Mouse (Mus musculus): Measurements from ENCODE around the gene Prap1. TPM values are rescaled to one million over a fixed set of nuclear protein-coding genes. Genes with fewer than 3 reads are reported as not detected.
A peak's percentile ranks its signal among the peaks of the same experiment; 100 is the strongest.

Gene Prap1
- polyA plus RNA-seq, 1 experiment = not detected

DNA sequence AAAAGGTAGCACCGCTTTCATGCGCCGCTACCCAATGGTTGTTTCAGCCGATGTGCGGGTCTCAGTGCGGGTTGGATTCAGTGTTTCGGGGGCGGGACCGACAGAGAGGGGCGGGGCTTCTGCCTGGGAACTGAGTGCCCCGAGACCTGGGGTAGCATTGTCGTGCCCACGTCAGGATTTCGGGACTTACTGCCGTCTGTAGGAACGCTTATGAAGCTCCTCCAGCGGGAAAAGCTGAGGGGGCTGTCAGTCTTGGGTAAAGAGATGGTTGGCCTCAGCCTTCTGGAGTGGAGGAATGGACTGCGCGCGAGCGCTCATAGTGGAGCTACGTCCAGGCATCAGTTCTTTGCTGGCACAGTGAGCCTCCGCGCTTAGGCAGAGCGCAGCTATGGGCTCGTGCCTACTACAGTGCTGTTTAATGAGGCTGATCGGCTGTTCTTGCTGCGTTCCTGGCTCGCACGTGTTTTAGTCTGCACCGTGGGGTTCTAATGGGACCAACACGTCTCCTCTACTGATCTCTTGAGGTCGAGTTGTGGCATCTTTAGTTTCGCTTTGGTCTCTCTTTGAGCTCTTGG is 44.0 kb upstream of the Prap1 start:
- no peaks in the 10 kb centered on the region for H3K79me2 ChIP-seq (ENCODE audit: control insufficient read depth, insufficient read depth)
- no peak overlapping the region for H3ac ChIP-seq (ENCODE audit: control insufficient read depth, insufficient read length)
- H3K27me3 ChIP-seq (ENCODE audit: control insufficient read depth, insufficient read depth, insufficient read length) = peaks cover 41% of the 10 kb centered on the region
- no peak for TF ChIP-seq TCF3 (IDR thresholded peaks at IDR 0.05; ENCODE audit: insufficient read length, low read depth)
- no peak for TF ChIP-seq CEBPB (IDR thresholded peaks at IDR 0.05; ENCODE audit: insufficient read depth, poor library complexity, severe bottlenecking)
- TF ChIP-seq MYOG (IDR thresholded peaks at IDR 0.05; ENCODE audit: control insufficient read depth in 1 of 3, insufficient read depth in 1 of 3, insufficient read length in 2 of 3, low read depth in 2 of 3) = no peak
- no peak for TF ChIP-seq POLR2AphosphoS2 (IDR thresholded peaks at IDR 0.05; ENCODE audit: insufficient read length, low read depth)
- no peak for TF ChIP-seq REST (IDR thresholded peaks at IDR 0.05; ENCODE audit: insufficient read depth, insufficient read length)
- no peak for TF ChIP-seq MYOD1 (IDR thresholded peaks at IDR 0.05; ENCODE audit: control insufficient read depth in 1 of 3, insufficient read length in 2 of 3, low read depth in 2 of 3)
- no peak for TF ChIP-seq SRF (IDR thresholded peaks at IDR 0.05; ENCODE audit: control insufficient read depth, insufficient read length, low read depth)
- TF ChIP-seq TCF12 (IDR thresholded peaks at IDR 0.05; ENCODE audit: insufficient read depth, poor library complexity, severe bottlenecking) = no peak
- H3K36me3 ChIP-seq (ENCODE audit: control insufficient read depth, insufficient read depth) = no peaks in the 10 kb centered on the region
- H3K4me3 ChIP-seq = peak overlapping the region; percentile 17
- H3K4me2 ChIP-seq (ENCODE audit: low read depth) = peak overlapping the region; percentile 77

DNA sequence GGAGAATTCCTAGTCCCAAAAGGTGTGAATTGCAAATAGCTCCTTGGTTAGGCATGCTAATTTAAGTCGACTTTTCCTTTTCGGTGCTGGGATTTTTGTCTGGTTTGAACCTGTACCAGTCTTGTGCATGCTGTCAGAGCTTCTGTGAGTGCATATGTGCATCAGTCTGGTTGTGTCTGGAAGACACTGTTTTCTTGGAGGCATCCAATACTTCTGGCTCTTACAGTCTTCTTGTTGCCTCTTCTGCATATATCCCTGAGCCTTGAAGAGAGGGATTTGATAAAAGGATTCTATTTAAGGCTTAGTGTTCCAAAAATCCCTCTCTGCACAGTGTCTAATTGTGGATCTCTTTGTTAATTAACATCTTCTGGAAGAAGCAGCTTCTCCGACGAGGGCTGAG is 39.1 kb upstream of the Prap1 start:
- no peak for TF ChIP-seq TCF3 (IDR thresholded peaks at IDR 0.05; ENCODE audit: insufficient read length, low read depth)
- TF ChIP-seq SRF (IDR thresholded peaks at IDR 0.05; ENCODE audit: control insufficient read depth, insufficient read length, low read depth) = no peak
- no peak for TF ChIP-seq MAX (IDR thresholded peaks at IDR 0.05; ENCODE audit: low read depth)
- no peak for TF ChIP-seq REST (IDR thresholded peaks at IDR 0.05; ENCODE audit: insufficient read depth, insufficient read length)
- no peak for TF ChIP-seq POLR2AphosphoS2 (IDR thresholded peaks at IDR 0.05; ENCODE audit: insufficient read length, low read depth)
- TF ChIP-seq CEBPB (IDR thresholded peaks at IDR 0.05; ENCODE audit: insufficient read depth, poor library complexity, severe bottlenecking) = no peak
- no peak for TF ChIP-seq POLR2A (IDR thresholded peaks at IDR 0.05; ENCODE audit: insufficient read length, low read depth)
- TF ChIP-seq MYOG (IDR thresholded peaks at IDR 0.05; ENCODE audit: control insufficient read depth in 1 of 3, insufficient read depth in 1 of 3, insufficient read length in 2 of 3, low read depth in 2 of 3) = no peak
- TF ChIP-seq USF1 (IDR thresholded peaks at IDR 0.05; ENCODE audit: low read depth) = no peak
- TF ChIP-seq MYOD1 (IDR thresholded peaks at IDR 0.05; ENCODE audit: control insufficient read depth in 1 of 3, insufficient read length in 2 of 3, low read depth in 2 of 3) = no peak
- no peak for TF ChIP-seq TCF12 (IDR thresholded peaks at IDR 0.05; ENCODE audit: insufficient read depth, poor library complexity, severe bottlenecking)
- no peak for TF ChIP-seq E2F4 (IDR thresholded peaks at IDR 0.05; ENCODE audit: insufficient read depth)
- no peaks in the 10 kb centered on the region for H3K79me2 ChIP-seq (ENCODE audit: control insufficient read depth, insufficient read depth)
- no peaks in the 10 kb centered on the region for H3K36me3 ChIP-seq (ENCODE audit: control insufficient read depth, insufficient read depth)
- peaks cover 2% of the 10 kb centered on the region for H3K27me3 ChIP-seq (ENCODE audit: control insufficient read depth, insufficient read depth, insufficient read length)
- H3K4me2 ChIP-seq (ENCODE audit: low read depth) = no peak overlapping the region
- H3ac ChIP-seq (ENCODE audit: control insufficient read depth, insufficient read length) = no peak overlapping the region
- H3K4me3 ChIP-seq = no peak overlapping the region

DNA sequence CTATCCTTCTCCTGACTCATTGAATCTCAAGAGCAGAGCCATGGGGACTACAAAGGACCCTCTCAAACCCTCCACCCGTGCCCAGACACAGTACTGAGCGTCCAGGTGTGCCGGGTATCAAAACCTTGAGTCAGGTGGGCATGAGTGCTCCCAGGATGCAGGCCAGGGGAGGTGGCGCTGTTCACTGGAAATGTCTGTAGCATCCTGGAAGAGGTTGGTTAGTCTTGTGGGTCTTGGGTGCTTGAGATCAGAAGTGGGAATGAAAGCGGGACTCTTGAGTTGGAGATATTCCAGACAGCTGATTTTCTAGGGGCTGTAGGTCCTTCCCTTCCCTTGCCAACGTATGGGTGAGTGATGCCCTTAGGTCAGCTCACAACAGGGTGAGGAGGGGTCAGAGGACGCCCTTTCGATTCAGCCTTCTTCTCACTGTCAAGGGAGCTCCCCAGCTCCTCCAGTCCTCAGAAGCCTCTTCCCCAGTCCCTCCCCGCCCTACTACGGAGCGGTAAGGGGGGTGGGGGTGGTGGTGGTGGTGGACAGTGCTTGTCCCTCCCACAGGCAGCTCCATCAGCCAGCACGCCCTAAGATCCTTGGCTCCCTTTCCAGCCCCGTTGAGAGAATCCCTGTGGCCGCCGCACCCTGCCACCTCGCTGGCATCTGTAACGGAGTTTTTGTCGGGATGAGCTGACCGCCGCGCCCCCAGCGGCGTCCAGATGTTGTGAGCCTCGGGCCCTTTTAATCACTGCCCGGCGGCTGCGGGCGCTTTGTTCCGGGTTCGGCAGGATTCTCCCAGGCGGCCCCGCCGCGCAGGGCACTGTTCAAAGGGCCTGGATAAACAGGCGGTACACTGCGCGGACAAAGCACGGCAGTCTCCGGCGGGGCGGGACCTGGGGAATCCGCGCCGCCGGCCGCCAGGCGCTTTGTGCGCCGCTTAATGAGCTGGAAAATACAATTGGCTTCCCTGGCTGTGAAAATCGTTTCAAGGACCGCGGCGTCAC is 35.5 kb upstream of the Prap1 start:
- TF ChIP-seq TCF12 (IDR thresholded peaks at IDR 0.05; ENCODE audit: insufficient read depth, poor library complexity, severe bottlenecking) (no peak), TCF3 (IDR thresholded peaks at IDR 0.05; ENCODE audit: insufficient read length, low read depth) (no peak), E2F4 (IDR thresholded peaks at IDR 0.05; ENCODE audit: insufficient read depth) (no peak), MYOD1 (IDR thresholded peaks at IDR 0.05; ENCODE audit: control insufficient read depth in 1 of 3, insufficient read length in 2 of 3, low read depth in 2 of 3) (no peak), POLR2AphosphoS2 (IDR thresholded peaks at IDR 0.05; ENCODE audit: insufficient read length, low read depth) (no peak), MYOG (IDR thresholded peaks at IDR 0.05; ENCODE audit: control insufficient read depth in 1 of 3, insufficient read depth in 1 of 3, insufficient read length in 2 of 3, low read depth in 2 of 3) (no peak), SRF (IDR thresholded peaks at IDR 0.05; ENCODE audit: control insufficient read depth, insufficient read length, low read depth) (no peak), POLR2A (IDR thresholded peaks at IDR 0.05; ENCODE audit: insufficient read length, low read depth) (no peak)
- Histone ChIP-seq H3K79me2 (ENCODE audit: control insufficient read depth, insufficient read depth) (no peaks in the 10 kb centered on the region), H3ac (ENCODE audit: control insufficient read depth, insufficient read length) (no peak overlapping the region), H3K36me3 (ENCODE audit: control insufficient read depth, insufficient read depth) (no peaks in the 10 kb centered on the region), H3K27me3 (ENCODE audit: control insufficient read depth, insufficient read depth, insufficient read length) (peaks cover 11% of the 10 kb centered on the region), H3K4me2 (ENCODE audit: low read depth) (peak overlapping the region; percentile 69), H3K4me3 (peak overlapping the region; percentile 6)

DNA sequence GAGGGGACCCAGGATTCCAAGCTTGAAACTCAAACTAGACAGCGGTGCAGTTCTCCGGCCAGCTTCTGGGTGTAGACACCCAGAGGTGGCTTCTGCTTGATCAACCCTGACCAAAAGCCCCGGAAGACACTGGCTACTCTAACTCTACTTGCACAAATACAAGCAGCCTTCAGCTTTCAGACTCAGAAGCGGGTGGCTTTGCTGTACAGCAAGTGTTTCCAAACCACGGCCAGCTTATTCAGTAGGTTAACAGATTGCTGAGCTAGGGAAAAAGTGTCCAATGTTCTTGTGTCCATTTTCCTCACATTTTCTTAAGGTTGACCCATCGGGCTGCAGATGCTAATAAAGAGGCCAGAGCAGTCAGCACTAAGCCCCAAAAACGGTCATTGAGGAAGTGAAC is 34.7 kb upstream of the Prap1 start:
- Histone ChIP-seq H3K27me3 (ENCODE audit: control insufficient read depth, insufficient read depth, insufficient read length) (peaks cover 13% of the 10 kb centered on the region), H3K4me3 (peak overlapping the region; percentile 6)
- TF ChIP-seq SRF (IDR thresholded peaks at IDR 0.05; ENCODE audit: control insufficient read depth, insufficient read length, low read depth) (no peak), POLR2AphosphoS2 (IDR thresholded peaks at IDR 0.05; ENCODE audit: insufficient read length, low read depth) (no peak), TCF3 (IDR thresholded peaks at IDR 0.05; ENCODE audit: insufficient read length, low read depth) (no peak), CEBPB (IDR thresholded peaks at IDR 0.05; ENCODE audit: insufficient read depth, poor library complexity, severe bottlenecking) (no peak), E2F4 (IDR thresholded peaks at IDR 0.05; ENCODE audit: insufficient read depth) (no peak), MAX (IDR thresholded peaks at IDR 0.05; ENCODE audit: low read depth) (no peak), TCF12 (IDR thresholded peaks at IDR 0.05; ENCODE audit: insufficient read depth, poor library complexity, severe bottlenecking) (no peak), POLR2A (IDR thresholded peaks at IDR 0.05; ENCODE audit: insufficient read length, low read depth) (no peak), MYOD1 (IDR thresholded peaks at IDR 0.05; ENCODE audit: control insufficient read depth in 1 of 3, insufficient read length in 2 of 3, low read depth in 2 of 3) (no peak), MYOG (IDR thresholded peaks at IDR 0.05; ENCODE audit: control insufficient read depth in 1 of 3, insufficient read depth in 1 of 3, insufficient read length in 2 of 3, low read depth in 2 of 3) (no peak), REST (IDR thresholded peaks at IDR 0.05; ENCODE audit: insufficient read depth, insufficient read length) (no peak), USF1 (IDR thresholded peaks at IDR 0.05; ENCODE audit: low read depth) (no peak)

More for the DNA sequence above, 34.7 kb upstream of the Prap1 start:
- no peaks in the 10 kb centered on the region for H3K79me2 ChIP-seq (ENCODE audit: control insufficient read depth, insufficient read depth)
- no peak overlapping the region for H3ac ChIP-seq (ENCODE audit: control insufficient read depth, insufficient read length)
- peak overlapping the region; percentile 69 for H3K4me2 ChIP-seq (ENCODE audit: low read depth)
- H3K36me3 ChIP-seq (ENCODE audit: control insufficient read depth, insufficient read depth) = no peaks in the 10 kb centered on the region

Data from myocyte (in vitro differentiated cells).